Mouse (Mus musculus) heart, postnatal 0 days (tissue): Measurements from ENCODE around the gene Lmx1a.

Source experiments
- CTCF ChIP-seq: IDR thresholded peaks from 2 replicates; pipeline ENCODE4 v1.5.1; 2016; ENCODE audit warnings: antibody characterized with exemption, control low read depth, low read depth
- EP300 ChIP-seq: IDR thresholded peaks from 2 replicates; pipeline ENCODE4 v1.6.1; 2016; ENCODE audit warnings: antibody characterized with exemption, low read depth

GRCm38 (mm10) chr1:167854801-167855200 lies 165.8 kb downstream of the Lmx1a start:
- TF ChIP-seq CTCF = no peak
- TF ChIP-seq EP300 = no peak
